Mouse (Mus musculus) lung, postnatal 36 days (tissue): ENCODE measurements around the gene Lcat.

ENCODE experiments used
- DNase-seq: peaks from one replicate; pipeline ENCODE4 v3.0.0; 2022; ENCODE audit warnings: mixed read lengths

Lcat gene

GRCm38 (mm10) chr8:105942542-105942941, 640 bp downstream of the Lcat start:
- DNase-seq: no peak

GRCm38 (mm10) chr8:105942026-105942425, 1.2 kb downstream of the Lcat start:
- no peak for DNase-seq

- DNase-seq: peak; percentile 63
Observed at GRCm38 (mm10) chr8:105938306-105938669, 4.9 kb downstream of the Lcat start, which contains the start of gene Psmb10. Gene Psmb10 (minus strand): TSS chr8:105938444.

- peak; percentile 71 for DNase-seq
Observed at GRCm38 (mm10) chr8:105937496-105938305, 5.5 kb downstream of the Lcat start.

- DNase-seq: peak; percentile 96
Observed at GRCm38 (mm10) chr8:105936866-105937475, 6.2 kb downstream of the Lcat start.

GRCm38 (mm10) chr8:105935863-105936603, 7.1 kb downstream of the Lcat start:
- no peak for DNase-seq

- no peak for DNase-seq
Observed at GRCm38 (mm10) chr8:105935105-105935504, 8.1 kb downstream of the Lcat start.

- DNase-seq: no peak
Observed at GRCm38 (mm10) chr8:105933762-105934161, 9.4 kb downstream of the Lcat start, which contains the start of gene Ctrl. Gene Ctrl (minus strand): TSS chr8:105933862.

GRCm38 (mm10) chr8:105932525-105932924, 10.7 kb downstream of the Lcat start:
- DNase-seq: no peak

GRCm38 (mm10) chr8:105931271-105931670, 11.9 kb downstream of the Lcat start:
- no peak for DNase-seq

- peak; percentile 84 for DNase-seq
Observed at GRCm38 (mm10) chr8:105930602-105931001, 12.6 kb downstream of the Lcat start.

- no peak for DNase-seq
Observed at GRCm38 (mm10) chr8:105925123-105925522, 18.1 kb downstream of the Lcat start.

- DNase-seq: no peak
Observed at GRCm38 (mm10) chr8:105919390-105919789, 23.8 kb downstream of the Lcat start.

- no peak for DNase-seq
Observed at GRCm38 (mm10) chr8:105900941-105901616, 42.1 kb downstream of the Lcat start.

GRCm38 (mm10) chr8:105900180-105900940, 42.8 kb downstream of the Lcat start, which contains the start of gene Pskh1:
Gene Pskh1 (plus strand): TSS chr8:105900441.
- peak; percentile 94 for DNase-seq

- no peak for DNase-seq
Observed at GRCm38 (mm10) chr8:105897801-105898480, 45.2 kb downstream of the Lcat start.

GRCm38 (mm10) chr8:105893339-105893738, 49.8 kb downstream of the Lcat start, which contains the start of gene Nrn1l:
Gene Nrn1l (plus strand): TSS chr8:105893567.
- DNase-seq: peak; percentile 74

GRCm38 (mm10) chr8:105892432-105892831, 50.8 kb downstream of the Lcat start:
- peak; percentile 42 for DNase-seq

GRCm38 (mm10) chr8:105890870-105891269, 52.3 kb downstream of the Lcat start:
- DNase-seq: no peak

- DNase-seq: no peak
Observed at GRCm38 (mm10) chr8:105889756-105890465, 53.3 kb downstream of the Lcat start.
